Mouse (Mus musculus): ENCODE results near the gene Baz2b.

Gene Baz2b

DNA sequence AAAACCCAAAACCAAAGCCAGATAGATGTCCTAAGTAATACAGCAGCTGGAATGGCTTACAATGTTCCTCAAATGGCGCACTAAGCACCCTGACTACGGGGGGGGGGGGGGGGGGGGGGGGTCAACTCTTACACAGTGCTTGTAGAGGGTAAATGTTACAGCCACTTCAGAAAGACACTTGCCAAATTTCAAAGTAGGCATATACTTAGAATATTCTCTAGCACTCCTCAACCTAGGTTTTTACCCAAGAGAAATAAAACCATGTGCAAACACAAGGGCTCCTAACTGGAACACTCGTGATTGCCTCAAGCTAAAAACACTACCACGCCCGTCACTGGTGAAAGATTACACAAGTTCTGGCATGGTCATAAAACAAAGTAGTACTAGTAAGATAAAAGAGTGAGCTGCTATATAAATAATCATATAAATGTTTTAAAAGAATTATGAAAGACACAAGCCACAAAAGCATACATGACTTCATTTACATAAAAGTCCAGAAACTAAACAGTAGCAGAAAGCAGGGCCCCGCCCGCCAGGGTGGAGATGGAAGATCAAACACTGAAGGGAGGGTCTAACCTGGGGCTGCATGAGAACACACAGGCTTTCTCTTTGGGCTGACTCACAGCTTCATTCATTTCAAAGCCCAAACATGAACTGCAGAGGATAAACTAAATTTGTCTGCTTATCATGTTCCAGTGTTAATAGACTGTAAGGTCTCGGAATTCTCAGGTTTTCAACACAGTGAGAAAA is 212.0 kb downstream of the Baz2b start:
- peak; percentile 33 for DNase-seq (ENCODE audit: low read depth)

GRCm38 (mm10) chr2:59996911-59997310 is 212.7 kb downstream of the Baz2b start:
- no peak for DNase-seq (ENCODE audit: low read depth)

GRCm38 (mm10) chr2:59993190-59993535 is 216.5 kb downstream of the Baz2b start:
- no peak for DNase-seq (ENCODE audit: low read depth)

GRCm38 (mm10) chr2:59992488-59993189 is 217.0 kb downstream of the Baz2b start:
- peak; percentile 31 for DNase-seq (ENCODE audit: low read depth)

- DNase-seq (ENCODE audit: low read depth), result no peak
Observed at GRCm38 (mm10) chr2:59991775-59992174, 217.9 kb downstream of the Baz2b start.

DNA sequence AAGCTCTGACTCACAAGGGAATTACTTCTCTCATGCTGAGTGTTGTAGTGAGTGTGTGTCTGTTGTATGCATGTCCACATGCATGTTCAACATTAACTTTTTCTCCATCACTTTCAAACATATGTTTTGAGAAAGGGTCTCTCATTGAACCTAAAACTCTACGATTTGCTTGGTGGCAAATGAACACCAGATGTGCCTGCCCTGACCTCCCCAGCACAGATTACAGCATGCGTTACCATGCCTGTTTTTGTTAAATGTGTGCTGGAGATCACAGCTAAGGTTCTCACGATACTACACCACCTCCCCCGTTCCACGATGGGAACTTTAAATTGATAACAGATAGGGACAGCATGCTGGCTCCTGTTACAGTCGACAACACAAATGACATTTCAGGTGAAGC is 222.1 kb downstream of the Baz2b start:
- DNase-seq (ENCODE audit: low read depth), result no peak

- DNase-seq (ENCODE audit: low read depth), result no peak
Observed at GRCm38 (mm10) chr2:59979488-59980220, 230.0 kb downstream of the Baz2b start.

GRCm38 (mm10) chr2:59976680-59977079 is 233.0 kb downstream of the Baz2b start:
- DNase-seq (ENCODE audit: low read depth), result no peak

GRCm38 (mm10) chr2:59975772-59976171 is 233.9 kb downstream of the Baz2b start:
- no peak for DNase-seq (ENCODE audit: low read depth)

DNA sequence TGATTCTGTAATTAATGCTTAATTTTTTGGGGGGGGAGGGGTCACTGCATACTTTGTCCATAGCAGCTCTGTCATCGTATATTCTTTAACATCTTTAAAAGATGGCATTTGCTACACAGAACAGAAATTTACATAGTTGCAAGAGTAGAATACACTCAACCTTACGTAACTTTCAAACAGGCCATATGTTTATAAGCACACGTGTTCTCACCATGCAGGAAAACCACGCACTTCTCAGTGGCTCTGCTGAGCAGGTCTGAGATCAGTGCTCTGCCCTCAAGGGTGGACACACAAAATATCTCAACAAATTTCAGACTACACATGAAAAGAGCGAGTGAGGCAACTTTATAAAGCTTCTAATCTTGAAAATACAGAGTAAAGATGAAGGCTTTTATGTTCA is 235.7 kb downstream of the Baz2b start:
- no peak for DNase-seq (ENCODE audit: low read depth)

- no peak for DNase-seq (ENCODE audit: low read depth)
Observed at GRCm38 (mm10) chr2:59973104-59973641, 236.5 kb downstream of the Baz2b start.

GRCm38 (mm10) chr2:59970511-59970910 is 239.1 kb downstream of the Baz2b start:
- no peak for DNase-seq (ENCODE audit: low read depth)

GRCm38 (mm10) chr2:59969099-59969498 is 240.5 kb downstream of the Baz2b start:
- no peak for DNase-seq (ENCODE audit: low read depth)

- no peak for DNase-seq (ENCODE audit: low read depth)
Observed at GRCm38 (mm10) chr2:59968593-59968992, 241.0 kb downstream of the Baz2b start.

- no peak for DNase-seq (ENCODE audit: low read depth)
Observed at GRCm38 (mm10) chr2:59966454-59966853, 243.2 kb downstream of the Baz2b start.

GRCm38 (mm10) chr2:59963011-59963410 is 246.6 kb downstream of the Baz2b start:
- DNase-seq (ENCODE audit: low read depth), result no peak

DNA sequence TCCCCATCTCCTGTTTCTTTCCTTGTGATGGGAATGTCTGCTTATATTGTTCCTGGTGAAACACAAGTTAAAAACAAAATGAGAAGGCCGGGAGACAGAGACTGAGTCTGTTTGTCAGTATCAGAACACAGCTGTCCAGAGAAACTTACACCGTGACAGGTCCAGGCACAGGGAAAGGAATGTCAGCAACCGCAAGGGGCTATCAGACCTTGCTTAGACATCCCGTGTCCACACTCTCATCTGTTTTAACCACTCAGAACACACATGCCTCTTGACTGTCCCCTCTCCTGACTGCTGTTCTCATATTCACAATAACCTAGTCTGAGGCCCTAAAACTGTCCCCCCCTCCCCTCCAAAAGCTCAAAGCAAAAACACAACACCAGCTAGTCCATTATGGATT is 247.1 kb downstream of the Baz2b start:
- no peak for DNase-seq (ENCODE audit: low read depth)

DNA sequence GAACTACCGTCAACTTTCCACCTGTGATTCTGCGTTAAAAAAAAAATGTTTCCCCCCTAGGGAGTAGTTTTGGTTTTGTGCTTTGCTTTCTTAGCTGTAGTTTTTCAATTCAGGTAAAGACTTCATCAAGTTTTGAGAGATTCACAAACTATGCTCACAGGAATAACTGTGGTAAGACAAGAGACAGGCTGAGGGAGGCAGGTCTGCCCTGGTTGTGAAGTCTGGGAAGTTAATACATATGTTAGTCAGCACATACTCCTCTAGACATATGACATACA is 249.2 kb downstream of the Baz2b start:
- no peak for DNase-seq (ENCODE audit: low read depth)

GRCm38 (mm10) chr2:59959668-59960494 is 249.8 kb downstream of the Baz2b start:
- no peak for DNase-seq (ENCODE audit: low read depth)

DNA sequence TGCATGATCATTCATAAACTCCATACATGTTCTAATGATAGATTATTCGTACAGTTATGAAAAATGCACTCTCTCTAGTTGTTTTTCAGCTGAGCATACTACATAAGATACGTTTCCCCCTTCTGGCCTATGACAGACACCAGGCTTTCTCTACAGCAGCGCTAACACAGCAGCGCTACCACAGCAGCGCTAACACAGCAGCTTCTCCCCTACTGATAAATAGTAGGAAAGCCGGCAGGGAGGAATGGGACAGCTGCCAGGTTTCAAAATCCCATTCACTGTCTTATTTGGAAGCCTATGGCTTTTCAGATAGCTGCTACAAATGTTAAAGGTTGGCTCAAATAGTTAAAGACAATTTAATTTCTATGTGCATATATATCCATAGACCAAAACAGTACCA is 251.1 kb downstream of the Baz2b start:
- DNase-seq (ENCODE audit: low read depth), result no peak

- no peak for DNase-seq (ENCODE audit: low read depth)
Observed at GRCm38 (mm10) chr2:59955916-59956315, 253.7 kb downstream of the Baz2b start.

GRCm38 (mm10) chr2:59954791-59955190 is 254.8 kb downstream of the Baz2b start:
- no peak for DNase-seq (ENCODE audit: low read depth)

Measured in naive thymus-derived CD4-positive, alpha-beta T cell, adult 2 months (primary cell).